Mouse (Mus musculus) cerebellum, adult 2 months (tissue): Measurements from ENCODE around the gene Gm17657. TPM values are rescaled to one million over a fixed set of nuclear protein-coding genes. Genes with fewer than 3 reads are reported as not detected.

Experiments used
- DNase-seq, 2 experiments: peaks; one replicate each; pipeline ENCODE4 v3.0.0; 2021
- H3K27ac ChIP-seq: fragments of 200-500 bp; 2 replicates; pipeline ENCODE4 v1.5.1; 2012; ENCODE audit warnings: low read length, control low read depth, inconsistent platforms; ENCODE audit not compliant: insufficient read depth
- H3K27me3 ChIP-seq: fragments of 200-500 bp; 2 replicates; pipeline ENCODE4 v1.6.1; 2012; ENCODE audit warnings: inconsistent platforms, mild to moderate bottlenecking, low read length, moderate library complexity; ENCODE audit not compliant: control insufficient read depth, insufficient read depth
- H3K4me1 ChIP-seq: fragments of 200-500 bp; 2 replicates; pipeline ENCODE4 v1.6.1; 2011; ENCODE audit warnings: low read length; ENCODE audit not compliant: control insufficient read depth, insufficient read depth
- H3K4me3 ChIP-seq: fragments of 200-500 bp; replicated peaks from 2 replicates; pipeline ENCODE3; 2011; ENCODE audit warnings: mild to moderate bottlenecking, low read depth, low read length, control low read depth; ENCODE audit not compliant: insufficient read depth
- CTCF ChIP-seq: fragments of 200-500 bp; IDR thresholded peaks from 2 replicates; pipeline ENCODE4 v1.5.1; 2011; ENCODE audit warnings: low read depth, mild to moderate bottlenecking, control low read depth, low read length, moderate library complexity, borderline replicate concordance; ENCODE audit not compliant: insufficient read depth
- POLR2A ChIP-seq: fragments of 200-500 bp; IDR thresholded peaks from 2 replicates; pipeline ENCODE4 v1.6.1; 2011; ENCODE audit warnings: low read length, control low read depth, borderline replicate concordance; ENCODE audit not compliant: insufficient read depth
- WGBS: fragments of 180-500 bp; shearing (Covaris S2); methylation state at CpG from one replicate; pipeline ENCODE4 v1.1.7; 2018; 5-methylcytosine and 5-hydroxymethylcytosine counted together
- polyA plus RNA-seq: library from polyadenylated mRNA; depleted of rRNA; stranded (reverse); fragments of >200 nt; gene quantifications from 2 replicates; pipeline ENCODE4 v1.2.3, GENCODE M21; 2012

Gm17657 gene
- polyA plus RNA-seq, 1 experiment = not detected

- Histone ChIP-seq H3K4me1 (peaks cover 16% of the 10 kb centered on the region; the same call in 1 of the 2 replicates), H3K27me3 (no peaks in the 10 kb centered on the region), H3K27ac (0 out of 2 replicates have a peak overlapping the region, but pooled peaks have one; percentile 3), H3K4me3 (no peak overlapping the region)
- TF ChIP-seq CTCF (no peak), POLR2A (no peak)
- peak; percentile 66 to 73 for DNase-seq
- WGBS = 12% methylated on average over 19 of the region's 19 CpGs
Measured at GRCm38 (mm10) chr17:29542831-29543690, 6.4 kb downstream of the Gm17657 start.

DNA sequence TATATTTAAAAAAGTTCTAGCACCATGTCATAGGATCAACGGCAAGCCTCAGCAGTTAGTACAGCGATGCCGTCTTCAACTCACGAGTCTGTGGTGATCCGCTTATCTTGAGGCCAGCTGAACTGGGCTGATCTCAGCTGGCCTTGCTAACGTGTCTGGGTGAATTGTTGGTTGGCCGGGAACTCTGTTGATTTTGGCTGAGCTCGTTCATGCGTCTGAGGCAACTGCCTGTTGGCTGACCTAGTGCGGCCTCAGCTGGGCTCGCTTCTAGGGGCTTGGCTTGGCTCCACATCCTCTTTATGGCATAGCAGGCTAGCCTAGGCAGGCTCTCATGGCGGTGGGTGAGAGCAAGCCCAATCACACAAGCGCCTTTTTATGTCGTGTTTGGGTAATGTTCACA lies 8.0 kb downstream of the Gm17657 start:
- peak; percentile 66 to 74 for DNase-seq
- Histone ChIP-seq H3K27ac (no peak overlapping the region), H3K4me3 (no peak overlapping the region), H3K27me3 (no peaks in the 10 kb centered on the region), H3K4me1 (peaks cover 16% of the 10 kb centered on the region; the same call in 1 of the 2 replicates)
- TF ChIP-seq POLR2A (no peak), CTCF (no peak)
- 13% methylated on average over 14 of the region's 14 CpGs for WGBS

GRCm38 (mm10) chr17:29540426-29540825 lies 9.0 kb downstream of the Gm17657 start:
- 95% methylated on average over 8 of the region's 8 CpGs for WGBS
- H3K4me3 ChIP-seq = no peak overlapping the region
- TF ChIP-seq CTCF (no peak), POLR2A (no peak)

DNA sequence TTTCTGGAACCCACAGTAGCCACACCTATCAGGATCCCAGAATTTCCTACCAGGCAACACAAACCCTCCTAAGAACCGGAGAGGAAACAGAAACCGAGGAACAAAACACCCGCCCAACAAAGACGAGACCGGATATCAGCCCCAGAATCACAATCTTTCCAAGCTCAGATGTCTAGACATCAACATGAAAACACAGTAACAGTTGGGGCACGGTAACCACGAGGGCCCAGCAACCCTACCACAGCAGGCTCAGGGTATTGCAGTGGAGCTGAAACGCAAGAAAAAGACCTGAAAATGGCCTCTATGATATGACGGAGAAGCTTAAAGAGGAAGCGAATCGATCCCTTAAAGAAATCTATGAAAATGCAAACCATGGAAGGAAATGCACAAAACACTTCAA lies 15.6 kb downstream of the Gm17657 start:
- no peaks in the 10 kb centered on the region for H3K27me3 ChIP-seq
- no peak overlapping the region for H3K27ac ChIP-seq
- no peaks in the 10 kb centered on the region for H3K4me1 ChIP-seq
- TF ChIP-seq POLR2A (no peak), CTCF (no peak)
- DNase-seq = no peak
- no peak overlapping the region for H3K4me3 ChIP-seq
- 90% methylated on average over 11 of the region's 11 CpGs for WGBS

More at GRCm38 (mm10) chr17:29540426-29540825, 9.0 kb downstream of the Gm17657 start:
- DNase-seq = no peak
- Histone ChIP-seq H3K4me1 (peaks cover 16% of the 10 kb centered on the region; the same call in 1 of the 2 replicates), H3K27me3 (no peaks in the 10 kb centered on the region), H3K27ac (no peak overlapping the region)

GRCm38 (mm10) chr17:29531757-29532384 lies 17.6 kb downstream of the Gm17657 start:
- no peak for DNase-seq
- Histone ChIP-seq H3K27me3 (no peaks in the 10 kb centered on the region), H3K27ac (no peak overlapping the region), H3K4me3 (no peak overlapping the region), H3K4me1 (no peaks in the 10 kb centered on the region)
- TF ChIP-seq CTCF = no peak
- no peak for TF ChIP-seq POLR2A
- 42% methylated on average over 10 of the region's 10 CpGs for WGBS

DNA sequence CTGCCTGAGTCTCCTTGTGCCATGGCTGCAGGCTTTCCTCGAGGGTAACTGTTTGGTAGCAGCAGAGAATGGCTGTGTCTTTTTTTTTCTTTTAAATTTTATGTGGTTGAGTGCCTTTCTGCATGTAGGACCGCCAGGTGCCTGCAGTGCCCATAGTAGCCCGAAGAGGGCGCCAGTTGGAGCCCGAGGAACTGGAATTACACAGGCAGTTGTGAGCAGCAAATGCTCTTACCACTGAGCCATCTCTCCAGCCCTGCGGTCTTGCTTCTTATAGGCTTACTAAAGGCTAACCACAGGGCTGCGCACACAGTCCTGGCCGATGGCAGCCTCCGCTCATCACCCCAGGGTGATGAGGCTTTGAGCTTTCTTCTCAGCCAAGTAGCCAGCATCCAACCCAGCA lies 18.2 kb downstream of the Gm17657 start:
- H3K27ac ChIP-seq = no peak overlapping the region
- TF ChIP-seq CTCF (no peak), POLR2A (no peak)
- H3K4me1 ChIP-seq = no peaks in the 10 kb centered on the region
- 76% methylated on average over 9 of the region's 9 CpGs for WGBS
- H3K27me3 ChIP-seq = no peaks in the 10 kb centered on the region
- H3K4me3 ChIP-seq = no peak overlapping the region
- DNase-seq = no peak

- H3K27me3 ChIP-seq = no peaks in the 10 kb centered on the region
- H3K4me1 ChIP-seq = no peaks in the 10 kb centered on the region
- no peak overlapping the region for H3K27ac ChIP-seq
- H3K4me3 ChIP-seq = no peak overlapping the region
- TF ChIP-seq POLR2A (no peak), CTCF (no peak)
- DNase-seq = no peak
- WGBS = 86% methylated on average over 6 of the region's 6 CpGs
Measured at GRCm38 (mm10) chr17:29530508-29530907, 18.9 kb downstream of the Gm17657 start.
